34 mouse cellular contexts compared by ENCODE assay signal in genomic region chr11:118266044-118266665, GRCm38 (mm10). TPM values are rescaled to one million over a fixed set of nuclear protein-coding genes. Genes with fewer than 3 reads are reported as not detected.
A peak's percentile ranks its signal among the peaks of the same experiment; 100 is the strongest.
DNase-seq lines count a peak whose midpoint lies in the region; ATAC-seq and TF ChIP-seq lines count a peak whose summit lies in the region.
"Had no signal": no experiment of that assay in that cellular context is flagged by ENCODE, and none has a peak within 500 bp of the region (broad histone marks: within the 10 kb centered on the region; RNA-seq: fewer than 3 reads in every experiment).

No protein-coding gene starts in this region.

- TF ChIP-seq POLR2A in liver, adult 2 months (IDR thresholded peaks at IDR 0.05; ENCODE audit: extremely low read depth, insufficient read depth, low read length), result no peak

- H3K79me2 ChIP-seq in liver, adult 2 months (ENCODE audit: control insufficient read depth, insufficient read depth, low read length), result no peaks in the 10 kb centered on the region

- H3K27me3 ChIP-seq in liver, adult 2 months (ENCODE audit: control insufficient read depth, insufficient read depth, low read length), result no peaks in the 10 kb centered on the region
- H3K27me3 ChIP-seq in liver, embryonic 11.5 days (replicated peaks; ENCODE audit: control insufficient read depth, insufficient read depth, low read length), result no peaks in the 10 kb centered on the region
- no peaks in the 10 kb centered on the region for H3K27me3 ChIP-seq in forebrain, embryonic 13.5 days
- H3K27me3 ChIP-seq: embryonic facial prominence, embryonic 12.5 days; forebrain, embryonic 15.5 days; hindbrain, embryonic 15.5 days; intestine, embryonic 15.5 days; limb, embryonic 13.5 days; liver, embryonic 13.5 days; megakaryocyte, embryonic 14.5 days; neural tube, embryonic 15.5 days; Patski had no signal

- no peaks in the 10 kb centered on the region for H3K9me3 ChIP-seq in liver, embryonic 11.5 days (ENCODE audit: control insufficient read depth, low read length)
- H3K9me3 ChIP-seq in forebrain, embryonic 13.5 days (replicated peaks), result no peaks in the 10 kb centered on the region
- H3K9me3 ChIP-seq: embryonic facial prominence, embryonic 12.5 days; forebrain, embryonic 15.5 days; hindbrain, embryonic 10.5 days; hindbrain, embryonic 15.5 days; intestine, embryonic 15.5 days; limb, embryonic 13.5 days; liver, embryonic 13.5 days; megakaryocyte, embryonic 14.5 days; neural tube, embryonic 15.5 days had no signal

- peak overlapping the region; percentile 66 for H3K27ac ChIP-seq in liver, adult 2 months (replicated peaks; ENCODE audit: insufficient read depth, low read depth, low read length)
- no peak overlapping the region for H3K27ac ChIP-seq in liver, embryonic 11.5 days (ENCODE audit: low read depth, low read length)
- no peak overlapping the region for H3K27ac ChIP-seq in forebrain, embryonic 13.5 days
- H3K27ac ChIP-seq: embryonic facial prominence, embryonic 12.5 days; forebrain, embryonic 15.5 days; heart, adult 2 months; hindbrain, embryonic 10.5 days; hindbrain, embryonic 15.5 days; intestine, embryonic 15.5 days; layer of hippocampus, adult 2 months; limb, embryonic 13.5 days; liver, embryonic 13.5 days; neural tube, embryonic 15.5 days; stomach, postnatal 0 days had no signal

- H3K9ac ChIP-seq in liver, adult 2 months (ENCODE audit: low read depth, low read length), result no peak overlapping the region
- H3K9ac ChIP-seq in liver, embryonic 11.5 days (ENCODE audit: low read depth, low read length), result no peak overlapping the region
- H3K9ac ChIP-seq in forebrain, embryonic 13.5 days, result no peak overlapping the region
- H3K9ac ChIP-seq: embryonic facial prominence, embryonic 12.5 days; forebrain, embryonic 15.5 days; hindbrain, embryonic 15.5 days; intestine, embryonic 15.5 days; limb, embryonic 13.5 days; liver, embryonic 13.5 days; neural tube, embryonic 15.5 days had no signal

- peaks cover 15% of the 10 kb centered on the region for H3K4me1 ChIP-seq in liver, adult 2 months (ENCODE audit: control insufficient read depth, insufficient read depth, low read length)
- H3K4me1 ChIP-seq in liver, embryonic 11.5 days (replicated peaks; ENCODE audit: control insufficient read depth, insufficient read depth, low read length), result no peaks in the 10 kb centered on the region
- H3K4me1 ChIP-seq in forebrain, embryonic 13.5 days, result no peaks in the 10 kb centered on the region
- H3K4me1 ChIP-seq: embryonic facial prominence, embryonic 12.5 days; forebrain, embryonic 15.5 days; hindbrain, embryonic 10.5 days; hindbrain, embryonic 15.5 days; intestine, embryonic 15.5 days; limb, embryonic 13.5 days; liver, embryonic 13.5 days; neural tube, embryonic 15.5 days had no signal

- no peak for ATAC-seq in liver, embryonic 11.5 days (replicated peaks; ENCODE audit: low FRiP score)
- ATAC-seq in forebrain, embryonic 13.5 days, result no peak
- ATAC-seq: forebrain, embryonic 15.5 days; lung, postnatal 0 days; Patski had no signal

- DNase-seq in adrenal gland, postnatal 14 days, result peak; percentile 35
- no peak for DNase-seq in adrenal gland, postnatal 10 days
- peak; percentile 87 for DNase-seq in liver, adult 2 months (ENCODE audit: extremely low read depth, low read depth, low spot score)
- no peak for DNase-seq in liver, embryonic 11.5 days (ENCODE audit: low spot score)
- DNase-seq in thymus, postnatal 14 days, result peak; percentile 18
- DNase-seq in thymus, adult 18-20 months, result no peak
- DNase-seq in frontal cortex, postnatal 25 days (ENCODE audit: low spot score in 2 of 2), result no peak
- DNase-seq: cerebellum, adult 9-10 months; cerebellum, postnatal 36 days; embryo, embryonic 11 days; gastrocnemius, postnatal 10 days; heart, adult 2 months; heart, postnatal 14 days; kidney, adult 2 months; kidney, postnatal 36 days; liver, embryonic 13.5 days; lung, postnatal 4 days; midbrain, embryonic 14.5 days; retina, postnatal 1 day; right cerebral cortex, postnatal 14 days; thymus, postnatal 36 days had no signal

- TF ChIP-seq CTCF in liver, adult 2 months (IDR thresholded peaks at IDR 0.05; ENCODE audit: low read depth, low read length), result no peak

- H3K36me3 ChIP-seq in liver, adult 2 months (ENCODE audit: control insufficient read depth, insufficient read depth, low read length), result peaks cover 38% of the 10 kb centered on the region
- peaks cover 73% of the 10 kb centered on the region for H3K36me3 ChIP-seq in liver, embryonic 11.5 days (ENCODE audit: control insufficient read depth, insufficient read depth, low read length)
- H3K36me3 ChIP-seq in forebrain, embryonic 13.5 days (ENCODE audit: poor library complexity, severe bottlenecking), result peaks cover 96% of the 10 kb centered on the region

- no peak overlapping the region for H3K4me2 ChIP-seq in liver, embryonic 11.5 days
- H3K4me2 ChIP-seq in forebrain, embryonic 13.5 days, result no peak overlapping the region
- H3K4me2 ChIP-seq: embryonic facial prominence, embryonic 12.5 days; forebrain, embryonic 15.5 days; hindbrain, embryonic 15.5 days; intestine, embryonic 15.5 days; limb, embryonic 13.5 days; liver, embryonic 13.5 days; neural tube, embryonic 15.5 days had no signal

- H3K4me3 ChIP-seq in liver, adult 2 months (ENCODE audit: insufficient read depth, low read depth, low read length), result no peak overlapping the region
- no peak overlapping the region for H3K4me3 ChIP-seq in liver, embryonic 11.5 days (ENCODE audit: low read depth, low read length)
- H3K4me3 ChIP-seq in forebrain, embryonic 13.5 days, result no peak overlapping the region
- H3K4me3 ChIP-seq: embryonic facial prominence, embryonic 12.5 days; forebrain, embryonic 15.5 days; heart, adult 2 months; hindbrain, embryonic 10.5 days; hindbrain, embryonic 15.5 days; intestine, embryonic 15.5 days; layer of hippocampus, adult 2 months; limb, embryonic 13.5 days; liver, embryonic 13.5 days; megakaryocyte, embryonic 14.5 days; neural tube, embryonic 15.5 days had no signal

- 38% methylated on average over 10 of the region's 10 CpGs for WGBS in liver, adult 2 months
- 90% methylated on average over 10 of the region's 10 CpGs for WGBS in liver, embryonic 11.5 days
- WGBS in forebrain, embryonic 13.5 days, result 90% methylated on average over 10 of the region's 10 CpGs

RNA-seq across cellular contexts. Expression of gene Cyth1, which starts 17.8 kb away (rescaled TPM):
- total RNA-seq in adrenal gland, postnatal 14 days (2021), result 48.7 and 60.8 TPM in 2 replicates
- total RNA-seq in adrenal gland, postnatal 10 days (2021), result 10 to 100 TPM; 51.0 to 56.2 TPM
- total RNA-seq in liver, adult 2 months (2014; rRNA removed), result 26.8 and 32.4 TPM in 2 replicates
- 13.9 and 14.7 TPM in 2 replicates for polyA plus RNA-seq in liver, adult 2 months (2012; rRNA removed)
- polyA plus RNA-seq in liver, embryonic 11.5 days (2014; fragmentation: Nextera tagmentation; extraction: Ambion mirVana), result 6.1 and 6.7 TPM in 2 replicates
- polyA plus RNA-seq in forebrain, embryonic 13.5 days (2015; fragmentation: Nextera tagmentation; extraction: Ambion mirVana), result 22.7 and 24.5 TPM in 2 replicates

RNA-seq across cellular contexts. Expression of gene Usp36, which starts 23.9 kb away (rescaled TPM):
- 23.0 and 24.2 TPM in 2 replicates for total RNA-seq in adrenal gland, postnatal 14 days (2021)
- total RNA-seq in adrenal gland, postnatal 10 days (2021), result 10 to 100 TPM; 18.1 to 20.3 TPM
- 2.7 and 4.0 TPM in 2 replicates for total RNA-seq in liver, adult 2 months (2014; rRNA removed)
- 7.5 and 12.3 TPM in 2 replicates for polyA plus RNA-seq in liver, adult 2 months (2012; rRNA removed)
- polyA plus RNA-seq in liver, embryonic 11.5 days (2014; fragmentation: Nextera tagmentation; extraction: Ambion mirVana), result 19.2 and 20.8 TPM in 2 replicates
- polyA plus RNA-seq in forebrain, embryonic 13.5 days (2015; fragmentation: Nextera tagmentation; extraction: Ambion mirVana), result 14.1 and 16.9 TPM in 2 replicates

Comparison
In these comparisons a context has a peak if more than half of its experiments do, and no peak if none do; other contexts are left out.
1. DNase-seq: peak in adrenal gland, postnatal 14 days (single experiment), liver, adult 2 months (single experiment) and thymus, postnatal 14 days (single experiment); none in adrenal gland, postnatal 10 days (single experiment), liver, embryonic 11.5 days (single experiment), thymus, adult 18-20 months (0 of 2) and frontal cortex, postnatal 25 days (0 of 2).